Mouse (Mus musculus) MEL (cell line): ENCODE data around the gene Rora. TPM values are rescaled to one million over a fixed set of nuclear protein-coding genes. Genes with fewer than 3 reads are reported as not detected.

Experiments
- DNase-seq: peaks from one replicate; pipeline ENCODE4 v3.0.0; 2011; ENCODE audit warnings: low read depth, low spot score
- H3K27ac ChIP-seq: 2 replicates; pipeline ENCODE4 v1.5.1; 2012; ENCODE audit warnings: low read depth, mild to moderate bottlenecking, control low read depth, low read length, moderate library complexity; ENCODE audit not compliant: control insufficient read depth
- H3K27me3 ChIP-seq, 2 experiments: fragments of 150-350 bp in 1 of 2; sonication (generic) in 1 of 2; 2 replicates each; pipeline ENCODE4 v1.6.1; 2012; ENCODE audit warnings: low read length in 2 of 2, mild to moderate bottlenecking in 2 of 2, improper control_type of control experiment in 1 of 2, moderate library complexity in 1 of 2; ENCODE audit not compliant: insufficient read depth in 2 of 2, control insufficient read depth in 1 of 2
- H3K36me3 ChIP-seq, 2 experiments: 2 replicates each; pipeline ENCODE4 v1.6.1; 2012 to 2014; ENCODE audit warnings: low read length in 2 of 2, improper control_type of control experiment in 1 of 2, inconsistent platforms in 1 of 2, mild to moderate bottlenecking in 1 of 2; ENCODE audit not compliant: insufficient read depth in 2 of 2, control insufficient read depth in 1 of 2
- H3K4me1 ChIP-seq, 2 experiments: fragments of 150-350 bp in 1 of 2; sonication (generic) in 1 of 2; 2 replicates each; pipeline ENCODE4 v1.6.1; 2012; ENCODE audit warnings: low read length in 2 of 2, improper control_type of control experiment in 1 of 2, mild to moderate bottlenecking in 1 of 2; ENCODE audit not compliant: insufficient read depth in 2 of 2, control insufficient read depth in 1 of 2
- H3K4me3 ChIP-seq, 2 experiments: fragments of 150-350 bp in 1 of 2; sonication (generic) in 1 of 2; 2 replicates each; pipeline ENCODE4 v1.5.1; 2012; ENCODE audit warnings: low read depth in 2 of 2, low read length in 2 of 2, mild to moderate bottlenecking in 2 of 2, moderate library complexity in 2 of 2, control low read depth in 1 of 2, improper control_type of control experiment in 1 of 2; ENCODE audit not compliant: control insufficient read depth in 1 of 2, insufficient read depth in 1 of 2
- H3K79me2 ChIP-seq: 2 replicates; pipeline ENCODE4 v1.6.1; 2012; ENCODE audit warnings: mild to moderate bottlenecking, low read length, moderate library complexity; ENCODE audit not compliant: control insufficient read depth, poor library complexity, insufficient read depth
- H3K9ac ChIP-seq: 2 replicates; pipeline ENCODE4 v1.6.1; 2012; ENCODE audit warnings: low read depth, mild to moderate bottlenecking, control low read depth, low read length, moderate library complexity; ENCODE audit not compliant: control insufficient read depth, poor library complexity, severe bottlenecking
- H3K9me3 ChIP-seq: fragments of 150-350 bp; sonication (generic); replicated peaks from 2 replicates; pipeline ENCODE4 v1.6.1; 2012; ENCODE audit warnings: mild to moderate bottlenecking, low read length, improper control_type of control experiment, moderate library complexity; ENCODE audit not compliant: insufficient read depth
- BHLHE40 ChIP-seq: IDR thresholded peaks from 2 replicates; pipeline ENCODE4 v1.6.1; 2012; ENCODE audit warnings: low read depth, mild to moderate bottlenecking, inconsistent platforms, low read length, improper control_type of control experiment, borderline replicate concordance
- CHD1 ChIP-seq: IDR thresholded peaks from 2 replicates; pipeline ENCODE4 v1.6.1; 2012; ENCODE audit warnings: low read depth, mild to moderate bottlenecking, inconsistent platforms, low read length, improper control_type of control experiment
- CTCF ChIP-seq, 3 experiments: IDR thresholded peaks in 2 of 3; conservative IDR thresholded peaks in 1 of 3; 2 replicates each; pipeline ENCODE4 v1.5.1; 2011 to 2012; ENCODE audit warnings: low read length in 3 of 3, low read depth in 2 of 3, mild to moderate bottlenecking in 2 of 3, improper control_type of control experiment in 1 of 3, inconsistent platforms in 1 of 3, mixed read lengths in 1 of 3, moderate library complexity in 1 of 3; ENCODE audit not compliant: control insufficient read depth in 1 of 3, insufficient read depth in 1 of 3, poor library complexity in 1 of 3, severe bottlenecking in 1 of 3
- E2F4 ChIP-seq: IDR thresholded peaks from 2 replicates; pipeline ENCODE4 v1.6.1; 2011; ENCODE audit warnings: low read depth, low read length, improper control_type of control experiment, borderline replicate concordance
- ELF1 ChIP-seq: IDR thresholded peaks from 2 replicates; pipeline ENCODE4 v1.6.1; 2014; ENCODE audit warnings: low read depth, mild to moderate bottlenecking, inconsistent platforms, low read length, improper control_type of control experiment, moderate library complexity
- EP300 ChIP-seq, 2 experiments: IDR thresholded peaks; 2 replicates each; pipeline ENCODE4 v1.6.1; 2011; ENCODE audit warnings: improper control_type of control experiment in 2 of 2, low read length in 2 of 2, low read depth in 1 of 2, mild to moderate bottlenecking in 1 of 2
- GATA1 ChIP-seq: IDR thresholded peaks from 2 replicates; pipeline ENCODE4 v1.6.1; 2011; ENCODE audit warnings: low read depth, low read length, improper control_type of control experiment
- HCFC1 ChIP-seq: IDR thresholded peaks from 2 replicates; pipeline ENCODE4 v1.6.1; 2012; ENCODE audit warnings: low read depth, mild to moderate bottlenecking, inconsistent platforms, low read length, improper control_type of control experiment, moderate library complexity
- JUND ChIP-seq: IDR thresholded peaks from 2 replicates; pipeline ENCODE4 v1.6.1; 2011; ENCODE audit warnings: low read depth, mild to moderate bottlenecking, improper control_type of control experiment, low read length
- MAFK ChIP-seq: IDR thresholded peaks from 2 replicates; pipeline ENCODE4 v1.6.1; 2011; ENCODE audit warnings: low read depth, mild to moderate bottlenecking, low read length, improper control_type of control experiment, borderline replicate concordance
- MAX ChIP-seq: IDR thresholded peaks from 2 replicates; pipeline ENCODE4 v1.6.1; 2011; ENCODE audit warnings: low read length, improper control_type of control experiment
- MAZ ChIP-seq: IDR thresholded peaks from 2 replicates; pipeline ENCODE4 v1.6.1; 2012; ENCODE audit warnings: low read depth, mild to moderate bottlenecking, inconsistent platforms, low read length, improper control_type of control experiment
- MEF2A ChIP-seq: IDR thresholded peaks from 2 replicates; pipeline ENCODE4 v1.6.1; 2014; ENCODE audit warnings: low read depth, mild to moderate bottlenecking, inconsistent platforms, low read length, improper control_type of control experiment; ENCODE audit not compliant: poor library complexity, insufficient replicate concordance, severe bottlenecking; ENCODE audit errors: extremely low read depth
- MXI1 ChIP-seq: IDR thresholded peaks from 2 replicates; pipeline ENCODE4 v1.6.1; 2011; ENCODE audit warnings: mild to moderate bottlenecking, low read depth, low read length, improper control_type of control experiment
- MYB ChIP-seq: IDR thresholded peaks from 2 replicates; pipeline ENCODE4 v1.6.1; 2011; ENCODE audit warnings: mild to moderate bottlenecking, low read depth, low read length, improper control_type of control experiment
- POLR2AphosphoS2 ChIP-seq: IDR thresholded peaks from 2 replicates; pipeline ENCODE4 v1.6.1; 2011; ENCODE audit warnings: low read length, improper control_type of control experiment
- RAD21 ChIP-seq: IDR thresholded peaks from 2 replicates; pipeline ENCODE4 v1.6.1; 2011; ENCODE audit warnings: mild to moderate bottlenecking, low read depth, low read length, improper control_type of control experiment
- RCOR1 ChIP-seq: IDR thresholded peaks from 2 replicates; pipeline ENCODE4 v1.6.1; 2012; ENCODE audit warnings: low read depth, mild to moderate bottlenecking, inconsistent platforms, low read length, improper control_type of control experiment
- SMC3 ChIP-seq: IDR thresholded peaks from 2 replicates; pipeline ENCODE4 v1.6.1; 2011; ENCODE audit warnings: low read depth, low read length, improper control_type of control experiment
- TBP ChIP-seq: IDR thresholded peaks from 2 replicates; pipeline ENCODE4 v1.8.0; 2011; ENCODE audit warnings: low read depth, low read length, improper control_type of control experiment
- TCF12 ChIP-seq: IDR thresholded peaks from 2 replicates; pipeline ENCODE4 v1.6.1; 2014; ENCODE audit warnings: low read depth, mild to moderate bottlenecking, inconsistent platforms, low read length, improper control_type of control experiment, moderate library complexity
- USF1 ChIP-seq: IDR thresholded peaks from 2 replicates; pipeline ENCODE4 v1.6.1; 2014; ENCODE audit warnings: low read depth, mild to moderate bottlenecking, inconsistent platforms, low read length, improper control_type of control experiment, moderate library complexity
- USF2 ChIP-seq, 2 experiments: IDR thresholded peaks; 2 replicates each; pipeline ENCODE4 v1.6.1; 2011 to 2012; ENCODE audit warnings: improper control_type of control experiment in 2 of 2, low read length in 2 of 2, borderline replicate concordance in 1 of 2, inconsistent platforms in 1 of 2, low read depth in 1 of 2, mild to moderate bottlenecking in 1 of 2; ENCODE audit not compliant: insufficient read depth in 1 of 2
- ZC3H11A ChIP-seq: IDR thresholded peaks from 2 replicates; pipeline ENCODE4 v1.6.1; 2012; ENCODE audit warnings: low read depth, mild to moderate bottlenecking, inconsistent platforms, low read length, improper control_type of control experiment
- ZMIZ1 ChIP-seq: IDR thresholded peaks from 2 replicates; pipeline ENCODE4 v1.6.1; 2012; ENCODE audit warnings: low read depth, mild to moderate bottlenecking, inconsistent platforms, low read length, improper control_type of control experiment, moderate library complexity
- ZNF384 ChIP-seq: IDR thresholded peaks from 2 replicates; pipeline ENCODE4 v1.6.1; 2012; ENCODE audit warnings: low read depth, mild to moderate bottlenecking, inconsistent platforms, low read length, improper control_type of control experiment
- polyA plus RNA-seq, 2 experiments: library from polyadenylated mRNA; stranded (reverse) in 1 of 2; unstranded in 1 of 2; fragments of >175 nt in 1 of 2; fragments of >200 nt in 1 of 2; gene quantifications; 2 replicates each; pipeline versions ENCODE4 v1.2.1 to v1.2.4; 2012; ENCODE audit warnings: low replicate concordance in 2 of 2, low read depth in 1 of 2; ENCODE audit not compliant: insufficient read length in 2 of 2, insufficient read depth in 1 of 2, missing spikeins in 1 of 2
- total RNA-seq: library from RNA; depleted of rRNA; stranded (reverse); fragments of 300-350 nt; gene quantifications from 2 replicates; pipeline ENCODE4 v1.2.3, GENCODE M21; 2012

Gene Rora
- total and polyA plus RNA-seq, 3 experiments, result not detected

- H3K27ac ChIP-seq, result no peak overlapping the region
- TF ChIP-seq RCOR1, result no peak
- no peak for TF ChIP-seq TCF12
- TF ChIP-seq USF2 (IDR thresholded peaks at IDR 0.05; ENCODE audit: borderline replicate concordance in 1 of 2, insufficient read depth in 1 of 2, low read depth in 1 of 2, low read length in 2 of 2), result no peak
- no peak for TF ChIP-seq SMC3
- TF ChIP-seq BHLHE40, result no peak
- TF ChIP-seq GATA1, result no peak
- TF ChIP-seq JUND, result no peak
- no peak for TF ChIP-seq TBP
- no peak for TF ChIP-seq ZC3H11A
- no peak for TF ChIP-seq ZMIZ1
- no peak for TF ChIP-seq MEF2A
- TF ChIP-seq MXI1, result no peak
- no peak for TF ChIP-seq MAFK
- no peak for TF ChIP-seq ELF1
- H3K9ac ChIP-seq, result no peak overlapping the region
- DNase-seq, result no peak
- no peaks in the 10 kb centered on the region for H3K4me1 ChIP-seq
- H3K36me3 ChIP-seq, result no peaks in the 10 kb centered on the region
- no peaks in the 10 kb centered on the region for H3K27me3 ChIP-seq
- H3K9me3 ChIP-seq, result no peaks in the 10 kb centered on the region
- no peak overlapping the region for H3K4me3 ChIP-seq
- H3K79me2 ChIP-seq, result no peaks in the 10 kb centered on the region
These were observed 46.3 kb downstream of the Rora start for GRCm38 (mm10) chr9:68699856-68700255.

GRCm38 (mm10) chr9:68707636-68708035, 54.0 kb downstream of the Rora start:
- no peaks in the 10 kb centered on the region for H3K36me3 ChIP-seq
- no peak overlapping the region for H3K4me3 ChIP-seq
- no peaks in the 10 kb centered on the region for H3K27me3 ChIP-seq
- no peak for DNase-seq
- H3K4me1 ChIP-seq, result no peaks in the 10 kb centered on the region
- H3K9ac ChIP-seq, result no peak overlapping the region
- TF ChIP-seq SMC3 (no peak), MAZ (no peak), RAD21 (no peak), MAX (no peak), USF2 (IDR thresholded peaks at IDR 0.05; ENCODE audit: borderline replicate concordance in 1 of 2, insufficient read depth in 1 of 2, low read depth in 1 of 2, low read length in 2 of 2) (no peak), HCFC1 (no peak), MAFK (no peak), ZNF384 (no peak), MYB (no peak), MEF2A (no peak), E2F4 (no peak), CHD1 (no peak), CTCF (IDR thresholded peaks at IDR 0.05 in 2 of 3, conservative IDR thresholded peaks at IDR 0.05 in 1 of 3; ENCODE audit: control insufficient read depth in 1 of 3, insufficient read depth in 1 of 3, low read depth in 2 of 3, low read length in 3 of 3, poor library complexity in 1 of 3, severe bottlenecking in 1 of 3) (no peak), EP300 (IDR thresholded peaks at IDR 0.05; ENCODE audit: low read depth in 1 of 2, low read length in 2 of 2) (no peak), ELF1 (no peak), USF1 (no peak), GATA1 (no peak), JUND (no peak), MXI1 (no peak), POLR2AphosphoS2 (no peak)
- H3K79me2 ChIP-seq, result no peaks in the 10 kb centered on the region
- H3K27ac ChIP-seq, result no peak overlapping the region
- no peaks in the 10 kb centered on the region for H3K9me3 ChIP-seq
